Mouse (Mus musculus) CH12.LX (cell line): ENCODE measurements at regions not wholly inside any gene's neighbourhood (a gene's known extent, or its start where the extent isn't known, plus 50 kb on each side); places are given as distances from the start of the nearest gene placed in this dataset.

ENCODE experiments used
- BHLHE40 ChIP-seq: IDR thresholded peaks from 2 replicates; pipeline ENCODE4 v1.6.1; 2011; ENCODE audit warnings: mild to moderate bottlenecking, low read depth, low read length, improper control_type of control experiment
- EP300 ChIP-seq: IDR thresholded peaks from 2 replicates; pipeline ENCODE4 v1.6.1; 2011; ENCODE audit warnings: low read length, improper control_type of control experiment
- ETS1 ChIP-seq: conservative IDR thresholded peaks from 2 replicates; pipeline ENCODE4 v1.6.1; 2012; ENCODE audit warnings: low read depth, mild to moderate bottlenecking, inconsistent platforms, low read length, improper control_type of control experiment, moderate library complexity

GRCm38 (mm10) chr4:47933526-47933925 is 111.4 kb upstream of the Nr4a3 start:
- TF ChIP-seq BHLHE40 (no peak), EP300 (no peak), ETS1 (no peak)
